In genomic region chr6:99171281-99171825, GRCm38 (mm10) we compare ENCODE assay signal across 12 mouse cellular contexts.
DNase-seq lines count a peak whose midpoint lies in the region; ATAC-seq and TF ChIP-seq lines count a peak whose summit lies in the region.
"Had no signal": no experiment of that assay in that cellular context is flagged by ENCODE, and none has a peak within 500 bp of the region (broad histone marks: within the 10 kb centered on the region; RNA-seq: fewer than 3 reads in every experiment).

No protein-coding gene starts in this region.

- peaks cover 18% of the 10 kb centered on the region for H3K4me1 ChIP-seq in heart, adult 2 months (ENCODE audit: control insufficient read depth, insufficient read depth, low read length)
- H3K4me1 ChIP-seq in lung, embryonic 16.5 days (replicated peaks; ENCODE audit: control insufficient read depth, insufficient read depth, low read length) = peaks cover 40% of the 10 kb centered on the region
- peaks cover 23% of the 10 kb centered on the region for H3K4me1 ChIP-seq in intestine, embryonic 15.5 days (replicated peaks)
- peaks cover 15% of the 10 kb centered on the region for H3K4me1 ChIP-seq in stomach, embryonic 15.5 days

- H3K27me3 ChIP-seq in heart, adult 2 months (ENCODE audit: control insufficient read depth, insufficient read depth, low read length) = no peaks in the 10 kb centered on the region
- H3K27me3 ChIP-seq in lung, embryonic 16.5 days (ENCODE audit: control insufficient read depth, insufficient read depth, low read depth, low read length) = no peaks in the 10 kb centered on the region
- no peaks in the 10 kb centered on the region for H3K27me3 ChIP-seq in intestine, embryonic 15.5 days (replicated peaks)
- no peaks in the 10 kb centered on the region for H3K27me3 ChIP-seq in stomach, embryonic 15.5 days (replicated peaks)

- TF ChIP-seq EP300 in heart, adult 2 months (IDR thresholded peaks at IDR 0.05; ENCODE audit: insufficient read depth, low read depth, low read length) = no peak

- TF ChIP-seq CTCF in heart, adult 2 months (IDR thresholded peaks at IDR 0.05) = no peak

- H3K9me3 ChIP-seq in lung, embryonic 16.5 days (ENCODE audit: control insufficient read depth, low read length) = no peaks in the 10 kb centered on the region
- H3K9me3 ChIP-seq in intestine, embryonic 15.5 days = no peaks in the 10 kb centered on the region
- H3K9me3 ChIP-seq in stomach, embryonic 15.5 days = no peaks in the 10 kb centered on the region
- H3K9me3 ChIP-seq: hindbrain, embryonic 10.5 days; midbrain, embryonic 10.5 days had no signal

- no peak for ATAC-seq in lung, embryonic 16.5 days (ENCODE audit: low read depth)
- no peak for ATAC-seq in intestine, embryonic 15.5 days
- ATAC-seq in stomach, embryonic 15.5 days (ENCODE audit: insufficient read depth, low FRiP score, low read depth) = no peak

- intact Hi-C loops in heart, adult 2 months (cut with DNase I) = no loop called here
- intact Hi-C loops in heart, postnatal 36 days (cut with DNase I) = no loop called here

- no peak overlapping the region for H3K4me3 ChIP-seq in heart, adult 2 months
- no peak overlapping the region for H3K4me3 ChIP-seq in lung, embryonic 16.5 days (ENCODE audit: low read length)
- H3K4me3 ChIP-seq in intestine, embryonic 15.5 days (replicated peaks) = no peak overlapping the region
- H3K4me3 ChIP-seq in stomach, embryonic 15.5 days (replicated peaks) = 0 out of 2 replicates have a peak overlapping the region, but pooled peaks have one; percentile 23
- H3K4me3 ChIP-seq: erythroblast, embryonic 14.5 days; hindbrain, embryonic 10.5 days; midbrain, embryonic 10.5 days had no signal

- H3K27ac ChIP-seq in heart, adult 2 months = peak overlapping the region; percentile 24; the same call in 1 of the 2 replicates
- peak overlapping the region; percentile 91 for H3K27ac ChIP-seq in lung, embryonic 16.5 days (ENCODE audit: low read length)
- peak overlapping the region; percentile 80 for H3K27ac ChIP-seq in intestine, embryonic 15.5 days
- peak overlapping the region; percentile 76 for H3K27ac ChIP-seq in stomach, embryonic 15.5 days
- H3K27ac ChIP-seq: hindbrain, embryonic 10.5 days; midbrain, embryonic 10.5 days had no signal

- TF ChIP-seq POLR2A in heart, adult 2 months (IDR thresholded peaks at IDR 0.05; ENCODE audit: insufficient read depth, low read depth, low read length) = no peak

- WGBS in heart, adult 2 months = 49% methylated on average over 6 of the region's 6 CpGs
- WGBS in lung, embryonic 16.5 days = 46% methylated on average over 6 of the region's 6 CpGs
- 53% methylated on average over 6 of the region's 6 CpGs for WGBS in intestine, embryonic 15.5 days
- 56% methylated on average over 6 of the region's 6 CpGs for WGBS in stomach, embryonic 15.5 days

- peak overlapping the region; percentile 30 for H3K4me2 ChIP-seq in lung, embryonic 16.5 days (ENCODE audit: low read depth, low read length)
- peak overlapping the region; percentile 45; the same call in 1 of the 2 replicates for H3K4me2 ChIP-seq in intestine, embryonic 15.5 days (replicated peaks)
- peak overlapping the region; percentile 33 for H3K4me2 ChIP-seq in stomach, embryonic 15.5 days

- no peak overlapping the region for H3K9ac ChIP-seq in heart, adult 2 months (ENCODE audit: low read depth, low read length)
- peak overlapping the region; percentile 8; the same call in 1 of the 2 replicates for H3K9ac ChIP-seq in lung, embryonic 16.5 days (ENCODE audit: low read length)
- no peak overlapping the region for H3K9ac ChIP-seq in intestine, embryonic 15.5 days
- no peak overlapping the region for H3K9ac ChIP-seq in stomach, embryonic 15.5 days

- H3K79me2 ChIP-seq in heart, adult 2 months (replicated peaks; ENCODE audit: control insufficient read depth, insufficient read depth, low read length) = no peaks in the 10 kb centered on the region

- no peak for DNase-seq in heart, adult 2 months
- no peak for DNase-seq in heart, postnatal 36 days
- DNase-seq in lung, postnatal 14 days = no peak
- DNase-seq in ovary, postnatal 10 days (ENCODE audit: low spot score) = no peak
- no peak for DNase-seq in urinary bladder, postnatal 25 days (ENCODE audit: low spot score)
- DNase-seq: thymus, postnatal 25 days had no signal

- H3K36me3 ChIP-seq in heart, adult 2 months (ENCODE audit: control insufficient read depth, insufficient read depth, low read length) = no peaks in the 10 kb centered on the region; the same call in 1 of the 2 replicates
- H3K36me3 ChIP-seq in lung, embryonic 16.5 days (ENCODE audit: control insufficient read depth, insufficient read depth, low read length) = no peaks in the 10 kb centered on the region
- no peaks in the 10 kb centered on the region for H3K36me3 ChIP-seq in intestine, embryonic 15.5 days
- H3K36me3 ChIP-seq in stomach, embryonic 15.5 days = no peaks in the 10 kb centered on the region
- H3K36me3 ChIP-seq: hindbrain, embryonic 10.5 days; midbrain, embryonic 10.5 days had no signal

Comparison
In these comparisons a context has a peak if more than half of its experiments do, and no peak if none do; other contexts are left out.
1. H3K27ac ChIP-seq: peak in every context shown above with its lines; median percentile 91 in lung, embryonic 16.5 days; 80 in intestine, embryonic 15.5 days; 76 in stomach, embryonic 15.5 days; 24 in heart, adult 2 months.